Mouse (Mus musculus) heart, embryonic 15.5 days (tissue): ENCODE data around the gene Tmem255a. TPM values are rescaled to one million over a fixed set of nuclear protein-coding genes. Genes with fewer than 3 reads are reported as not detected.

Experiments
- ATAC-seq: fragments of 200-750 bp; cut with Nextera tagmentation; replicated peaks from 2 replicates; pipeline ENCODE4 v1.8.0; 2017; ENCODE audit warnings: low read depth, moderate TSS enrichment; ENCODE audit not compliant: insufficient number of reproducible peaks, insufficient read depth, low FRiP score
- H3K27ac ChIP-seq: fragments of 300-500 bp; sonication (generic); 2 replicates; pipeline ENCODE4 v1.5.1; 2015; ENCODE audit warnings: mild to moderate bottlenecking, inconsistent platforms
- H3K27me3 ChIP-seq: fragments of 300-500 bp; sonication (generic); 2 replicates; pipeline ENCODE4 v1.6.1; 2015; ENCODE audit warnings: inconsistent platforms
- H3K36me3 ChIP-seq: fragments of 300-500 bp; sonication (generic); 2 replicates; pipeline ENCODE4 v1.6.1; 2015; ENCODE audit warnings: mild to moderate bottlenecking, inconsistent platforms
- H3K4me1 ChIP-seq: fragments of 300-500 bp; sonication (generic); replicated peaks from 2 replicates; pipeline ENCODE4 v1.6.1; 2015; ENCODE audit warnings: inconsistent platforms
- H3K4me2 ChIP-seq: fragments of 300-500 bp; sonication (generic); 2 replicates; pipeline ENCODE4 v1.6.1; 2015; ENCODE audit warnings: inconsistent platforms, mild to moderate bottlenecking, moderate library complexity
- H3K4me3 ChIP-seq: fragments of 300-500 bp; sonication (generic); 2 replicates; pipeline ENCODE4 v1.5.1; 2015; ENCODE audit warnings: mild to moderate bottlenecking, inconsistent platforms
- H3K9ac ChIP-seq: fragments of 300-500 bp; sonication (generic); 2 replicates; pipeline ENCODE4 v1.6.1; 2015; ENCODE audit warnings: mild to moderate bottlenecking, inconsistent platforms
- H3K9me3 ChIP-seq: fragments of 300-500 bp; sonication (generic); replicated peaks from 2 replicates; pipeline ENCODE4 v1.6.1; 2016; ENCODE audit warnings: inconsistent platforms
- WGBS: fragments of 180-500 bp; shearing (Covaris S2); methylation state at CpG from one replicate; pipeline ENCODE4 v1.1.7; 2015; ENCODE audit warnings: mixed read lengths; 5-methylcytosine and 5-hydroxymethylcytosine counted together
- microRNA-seq: library from miRNA; unstranded; fragments of <30 nt; microRNA quantifications from one replicate; pipeline ENCODE4, GENCODE M21; 2016
- polyA plus RNA-seq: library from polyadenylated mRNA; unstranded; fragments of >200 nt; fragmentation: Nextera tagmentation; extraction: Ambion mirVana; gene quantifications from 2 replicates; pipeline ENCODE4 v1.2.1, GENCODE M21; 2015

The Tmem255a gene
- polyA plus RNA-seq, 1 experiment from 2014 or later = 27.6 TPM

DNA sequence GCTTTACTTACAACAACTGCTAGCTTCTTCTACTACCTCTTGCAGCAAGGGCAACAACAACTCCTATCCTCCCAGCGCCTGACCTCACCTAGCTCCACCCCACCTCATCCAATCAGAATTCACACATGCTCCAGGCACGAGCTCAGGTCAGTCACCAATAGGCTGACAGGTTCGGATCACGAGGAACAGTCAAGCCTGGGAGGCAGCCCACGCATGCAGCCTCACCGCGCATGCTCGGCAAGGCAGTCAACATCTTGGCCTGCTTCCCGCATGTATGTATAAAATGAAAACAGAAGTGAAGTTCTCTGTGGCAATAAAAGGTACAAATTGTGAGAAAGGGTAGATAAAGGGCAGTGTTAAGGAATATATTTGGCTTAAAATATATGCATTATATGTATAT is 86.2 kb downstream of the Tmem255a start:
- H3K9me3 ChIP-seq = no peaks in the 10 kb centered on the region
- no peak overlapping the region for H3K4me3 ChIP-seq
- 64% methylated on average over 9 of the region's 9 CpGs for WGBS
- no peak overlapping the region for H3K27ac ChIP-seq
- no peak overlapping the region for H3K9ac ChIP-seq
- no peaks in the 10 kb centered on the region for H3K27me3 ChIP-seq
- H3K36me3 ChIP-seq = no peaks in the 10 kb centered on the region
- H3K4me1 ChIP-seq = no peaks in the 10 kb centered on the region
- no peak overlapping the region for H3K4me2 ChIP-seq
- ATAC-seq = no peak

DNA sequence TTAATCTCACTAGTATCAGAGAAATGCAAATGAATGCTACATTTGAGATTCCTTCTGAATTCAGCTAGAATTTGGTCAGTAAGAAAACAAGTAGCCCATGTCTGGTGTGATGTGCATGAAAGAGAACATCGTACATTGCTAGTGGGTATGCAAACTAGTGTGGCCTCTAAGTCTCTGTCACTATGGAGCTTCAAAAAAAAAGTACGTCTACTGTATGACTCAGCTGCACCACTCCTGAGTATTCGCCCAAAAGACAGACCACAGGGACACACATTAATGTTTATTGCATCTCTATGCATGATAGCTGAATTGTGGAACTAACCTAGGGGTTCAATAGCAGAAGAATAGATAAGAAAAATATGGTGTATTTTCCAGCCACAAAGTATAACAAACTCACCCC is 86.9 kb downstream of the Tmem255a start:
- WGBS = 76% methylated on average over 3 of the region's 3 CpGs

DNA sequence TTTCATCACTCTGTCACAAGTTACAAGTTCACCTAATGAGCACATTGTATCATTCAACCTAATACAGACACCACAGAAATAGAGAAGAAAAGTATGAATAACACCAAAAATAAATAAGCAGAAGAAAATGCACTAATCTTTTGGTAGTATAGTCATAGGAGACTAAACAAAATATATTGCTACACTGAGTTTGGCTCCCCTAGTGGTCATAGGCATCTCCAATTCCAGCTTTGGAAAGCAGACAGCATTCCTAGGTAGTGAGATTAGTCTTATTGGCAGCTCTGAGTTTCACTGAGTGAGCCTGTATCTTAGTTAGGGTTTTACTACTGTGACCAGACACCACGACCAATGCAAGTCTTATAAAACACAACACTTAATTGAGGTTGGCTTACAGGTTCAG is 93.1 kb downstream of the Tmem255a start:
- WGBS = 56% methylated on average over 1 of the region's 1 CpGs
- no peaks in the 10 kb centered on the region for H3K36me3 ChIP-seq

More for the DNA sequence above, 86.9 kb downstream of the Tmem255a start:
- Histone ChIP-seq H3K27ac (no peak overlapping the region), H3K27me3 (no peaks in the 10 kb centered on the region), H3K36me3 (no peaks in the 10 kb centered on the region), H3K9ac (no peak overlapping the region), H3K9me3 (no peaks in the 10 kb centered on the region), H3K4me1 (no peaks in the 10 kb centered on the region), H3K4me2 (no peak overlapping the region), H3K4me3 (no peak overlapping the region)
- ATAC-seq = no peak

More for the DNA sequence above, 93.1 kb downstream of the Tmem255a start:
- Histone ChIP-seq H3K27me3 (no peaks in the 10 kb centered on the region), H3K9ac (no peak overlapping the region), H3K4me2 (no peak overlapping the region), H3K4me1 (no peaks in the 10 kb centered on the region), H3K4me3 (no peak overlapping the region), H3K27ac (no peak overlapping the region), H3K9me3 (no peaks in the 10 kb centered on the region)
- no peak for ATAC-seq

Small RNA genes lying within 50 kb of the gene (microRNA-seq; reads per million reads assigned to microRNA genes)
- not detected for gene Mir3110

Other genes with a start within 250 kb of the Tmem255a start
- not detected in 2 replicates for gene Btg1-ps1, start 233.6 kb downstream of the Tmem255a start, polyA plus RNA-seq
- gene Btg1-ps2, start 209.3 kb downstream of the Tmem255a start, polyA plus RNA-seq = not detected in 2 replicates
- not detected in 2 replicates for gene Rhox10, start 186.0 kb downstream of the Tmem255a start, polyA plus RNA-seq
- not detected in 2 replicates for gene Rhox11, start 167.3 kb downstream of the Tmem255a start, polyA plus RNA-seq
- gene Rhox12, start 141.5 kb downstream of the Tmem255a start, polyA plus RNA-seq = not detected in 2 replicates
- gene Rhox13, start 131.2 kb downstream of the Tmem255a start, polyA plus RNA-seq = not detected in 2 replicates
- 2.0 and 2.2 TPM in 2 replicates for gene Zbtb33, start 62.6 kb downstream of the Tmem255a start, polyA plus RNA-seq
- 0.11 and 0.20 TPM in 2 replicates for gene Atp1b4, start 63.7 kb upstream of the Tmem255a start, polyA plus RNA-seq
- 133 and 143 TPM in 2 replicates for gene Lamp2, start 204.0 kb upstream of the Tmem255a start, polyA plus RNA-seq